Mouse (Mus musculus): ENCODE measurements around the gene Ift52.
"Not testable (repeated sequence)": the region's sequence is repeated elsewhere in the genome, so short reads cannot be mapped to it uniquely, and the experiment has no call there.

Gene Ift52

DNA sequence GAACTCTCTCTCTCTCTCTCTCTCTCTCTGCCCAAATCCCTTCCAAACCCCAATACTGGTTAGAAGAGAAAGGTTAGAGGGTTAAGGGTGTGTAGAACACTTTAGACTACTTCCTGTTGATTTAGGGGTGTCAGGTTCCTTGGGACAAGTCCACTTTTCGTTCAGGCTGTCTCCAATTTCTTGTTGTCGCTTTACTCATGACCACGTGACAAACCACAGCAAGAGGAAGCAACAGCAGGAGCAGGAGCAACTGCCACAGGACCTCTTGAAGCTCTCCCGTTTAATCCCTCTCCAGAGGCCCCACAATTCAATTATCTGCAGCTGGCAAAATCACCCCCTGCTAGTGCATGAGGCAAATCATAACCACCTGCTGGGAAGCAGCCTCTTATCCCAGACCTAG lies 15.5 kb downstream of the Ift52 start:
- DNase-seq = no peak

DNA sequence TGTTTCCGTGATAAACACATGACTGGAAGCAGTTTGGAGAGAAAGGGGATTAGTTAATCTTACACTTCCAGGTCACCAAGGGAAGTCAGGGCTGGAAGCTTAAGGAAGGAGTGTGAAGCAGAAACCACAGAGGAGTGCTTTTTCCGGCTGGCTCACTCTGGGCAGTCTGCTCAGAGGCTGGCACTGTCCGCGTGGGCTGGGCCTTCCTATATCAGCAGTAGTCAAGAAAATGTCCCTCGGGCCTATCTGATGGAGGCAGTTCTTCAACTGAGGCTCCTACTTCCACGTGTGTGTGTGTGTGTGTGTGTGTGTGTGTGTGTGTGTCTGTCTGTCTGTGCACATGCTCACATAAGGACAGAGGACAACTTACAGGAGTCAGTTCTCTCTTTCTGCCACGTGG lies 22.8 kb downstream of the Ift52 start:
- no peak for DNase-seq

DNA sequence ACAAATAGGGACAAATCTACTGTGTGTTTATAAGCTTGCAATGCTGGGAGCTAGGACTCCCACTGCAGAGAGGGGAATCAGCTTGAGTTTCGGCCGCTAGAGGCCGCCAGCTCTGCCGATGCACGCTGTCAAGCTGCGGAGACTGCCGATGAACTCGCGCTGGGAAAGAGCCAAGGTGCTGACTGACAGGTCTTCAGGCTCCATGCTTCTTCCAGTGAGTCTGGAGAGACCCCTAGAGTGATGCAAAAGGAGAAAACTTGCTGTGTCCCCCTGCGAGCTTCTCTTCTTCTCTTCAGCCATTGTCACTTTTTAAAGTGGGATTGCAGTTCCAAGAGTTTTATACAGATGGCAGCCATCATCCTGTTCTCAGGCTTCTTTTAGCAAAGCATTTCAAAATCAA lies 31.0 kb downstream of the Ift52 start:
- DNase-seq = peak; percentile 38

DNA sequence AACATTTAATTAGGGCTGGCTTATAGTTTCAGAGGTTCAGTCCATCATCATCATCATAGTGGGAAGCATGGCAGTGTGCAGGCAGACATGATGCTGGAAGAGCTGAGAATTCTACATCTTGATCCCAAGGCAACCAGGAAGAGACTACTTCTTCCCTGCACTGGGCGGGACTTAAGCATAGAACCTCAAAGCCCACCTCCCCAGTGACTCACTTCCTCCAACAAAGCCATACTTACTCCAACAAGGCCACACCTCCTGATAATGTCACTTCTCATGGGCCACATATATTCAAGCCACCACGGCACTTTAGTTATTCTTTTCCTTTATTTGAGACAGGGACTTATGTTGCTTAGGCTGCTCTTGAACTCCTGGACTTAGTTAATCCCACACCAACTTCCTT lies 32.0 kb downstream of the Ift52 start:
- DNase-seq = no peak

DNA sequence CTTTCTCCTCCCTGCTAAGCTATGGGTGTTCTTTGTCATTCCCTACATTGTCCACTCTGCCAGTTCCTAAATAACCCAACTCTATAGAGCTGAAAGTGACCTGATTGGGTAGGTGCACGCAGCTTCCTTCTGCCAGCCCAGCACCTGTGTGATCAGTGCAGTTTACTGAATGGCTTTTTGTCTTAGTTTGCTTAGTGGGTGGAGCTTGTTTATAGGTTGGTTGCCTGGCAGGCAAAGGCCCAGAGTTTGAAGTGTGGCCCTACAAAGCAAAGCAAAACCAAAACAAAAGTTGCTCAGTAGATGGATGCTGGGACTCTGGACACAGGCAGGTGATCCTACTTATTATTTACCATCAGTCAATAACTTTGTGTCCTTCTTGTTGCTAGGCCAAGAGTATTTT lies 34.5 kb downstream of the Ift52 start:
- no peak for DNase-seq

DNA sequence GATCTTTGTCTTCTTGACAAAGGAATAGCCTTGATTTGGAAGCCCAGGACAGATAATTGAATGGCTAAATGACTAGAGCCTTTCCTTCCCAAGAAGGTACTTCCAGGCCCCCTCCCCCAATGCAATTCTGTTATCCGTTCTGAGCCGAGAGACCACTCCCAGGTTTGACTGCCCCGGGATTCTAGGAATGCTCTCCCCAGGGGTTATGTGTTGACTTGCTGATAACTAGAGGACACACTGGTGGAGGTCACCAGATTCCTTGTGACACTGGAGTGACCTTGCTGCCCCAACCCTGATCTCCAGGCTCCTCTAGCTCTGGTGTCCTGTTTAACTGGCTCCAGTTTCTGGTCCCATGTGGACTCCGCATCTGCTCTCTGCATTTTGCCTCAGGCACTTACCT lies 34.9 kb downstream of the Ift52 start:
- no peak for DNase-seq

DNA sequence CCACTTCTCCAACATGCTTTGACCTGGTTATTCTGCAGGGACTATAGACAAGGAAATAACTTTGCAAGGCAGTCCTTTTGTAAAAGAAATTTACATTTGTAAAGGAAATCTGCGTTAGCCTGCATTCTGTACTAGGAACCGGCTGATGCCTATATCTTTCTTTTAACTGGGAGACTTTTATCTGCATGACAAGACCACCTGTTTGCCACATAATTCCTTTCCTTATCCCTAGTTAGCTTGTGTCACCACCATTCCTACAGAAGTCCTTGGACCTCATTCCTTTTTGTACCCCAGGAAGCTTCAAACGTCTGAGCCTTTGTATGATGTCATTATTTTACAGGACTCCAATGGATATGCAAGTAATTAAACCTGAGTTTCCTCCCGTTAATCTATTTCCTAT lies 35.7 kb downstream of the Ift52 start:
- DNase-seq = no peak

DNA sequence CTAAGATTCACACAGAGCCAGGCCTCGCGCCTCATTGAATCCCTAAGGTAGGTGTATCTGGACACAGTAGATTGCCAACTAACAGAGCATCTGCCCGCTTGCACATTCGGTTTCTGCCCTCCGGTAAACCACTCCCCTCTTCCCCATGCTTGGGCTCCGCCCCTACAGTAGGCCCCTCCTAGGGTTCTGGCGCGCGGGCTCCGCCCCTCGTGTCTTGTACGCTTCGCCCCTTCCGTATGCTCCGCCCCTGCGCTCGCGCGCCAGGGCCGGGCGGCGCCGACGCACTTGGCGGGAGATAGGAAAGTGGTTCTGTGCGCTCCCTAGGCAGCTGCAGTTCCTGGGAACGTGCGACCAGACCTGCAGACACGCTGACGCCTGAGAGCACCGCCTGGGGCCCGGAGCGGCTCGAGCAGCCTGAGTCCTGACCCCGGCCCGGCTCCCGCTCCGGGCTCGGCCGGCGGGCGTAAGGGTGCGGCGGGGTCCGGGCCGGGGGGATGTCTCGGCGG lies 37.2 kb downstream of the Ift52 start, which contains the start of gene Mybl2:
Gene Mybl2 (plus strand): TSS at position 353 of the 506 bp plus-strand sequence.
- DNase-seq = peak; percentile 42

DNA sequence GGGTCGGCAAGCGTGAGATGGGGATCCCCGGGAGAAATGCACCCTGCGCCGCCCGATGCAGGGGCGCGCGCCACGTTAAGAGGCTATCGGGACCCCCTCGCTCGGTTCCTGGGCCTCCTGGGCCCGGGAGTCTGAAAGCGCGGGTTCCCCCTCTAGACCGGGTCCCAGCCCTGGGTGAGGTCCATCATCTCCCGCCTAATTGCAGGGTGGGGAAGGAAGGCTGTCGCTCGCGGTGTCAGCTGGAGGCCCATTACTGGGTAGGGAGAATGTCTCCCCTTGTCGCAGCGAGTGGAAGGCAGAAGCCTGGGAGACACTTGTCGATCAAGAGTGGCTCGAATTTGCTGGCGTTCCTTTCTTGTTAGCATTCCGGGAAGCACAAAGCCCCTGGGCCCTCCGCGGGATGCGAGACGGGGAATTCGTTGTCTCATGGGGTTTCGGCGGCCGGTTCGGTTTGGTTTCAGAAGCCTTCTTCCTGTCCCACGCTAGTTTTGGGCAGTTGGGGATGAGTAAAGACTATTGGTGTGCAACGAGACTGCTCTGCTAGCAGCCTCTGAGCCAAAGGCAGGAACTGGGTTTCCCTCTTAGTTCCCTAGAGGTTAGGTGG lies 37.8 kb downstream of the Ift52 start:
- DNase-seq = no peak

DNA sequence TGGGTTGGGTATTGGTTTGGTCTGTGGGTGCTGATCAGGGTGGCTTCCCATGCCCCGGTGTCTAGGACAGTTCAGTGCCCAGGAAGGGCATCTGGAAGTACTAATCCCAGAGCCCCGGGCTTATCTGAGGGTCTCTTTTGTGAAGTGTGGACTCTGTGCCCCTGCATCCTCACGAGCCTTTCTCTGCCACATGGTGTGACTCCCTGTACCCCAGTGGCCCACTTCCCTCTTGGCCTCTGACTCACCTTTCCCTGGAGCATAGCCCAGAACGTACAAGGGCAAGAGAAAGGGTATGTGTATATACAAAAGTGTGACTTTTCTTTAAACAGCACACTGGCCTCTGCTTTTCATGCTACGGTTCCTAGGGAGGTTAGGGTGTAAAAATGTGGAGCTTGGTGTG lies 38.6 kb downstream of the Ift52 start:
- no peak for DNase-seq

DNA sequence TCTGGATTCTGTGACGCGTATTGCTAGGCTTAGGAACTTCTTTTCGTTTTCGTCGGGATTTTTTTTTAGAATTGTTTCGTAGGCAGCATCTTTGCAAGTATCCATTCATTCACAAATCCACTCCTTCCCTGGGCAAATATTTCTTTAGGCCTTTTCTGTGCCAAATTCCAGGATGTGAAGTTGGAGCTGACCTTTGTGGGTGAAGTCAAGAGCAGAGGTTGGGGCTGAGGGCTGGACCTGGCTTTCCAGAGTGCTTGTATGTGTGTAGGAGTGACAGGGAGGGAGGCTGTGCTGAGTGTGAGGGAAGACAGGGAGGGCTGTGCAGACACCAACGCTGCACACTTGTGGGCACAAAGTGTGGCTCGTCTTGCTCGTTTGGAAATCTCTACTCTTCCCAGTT lies 39.4 kb downstream of the Ift52 start:
- DNase-seq = no peak

DNA sequence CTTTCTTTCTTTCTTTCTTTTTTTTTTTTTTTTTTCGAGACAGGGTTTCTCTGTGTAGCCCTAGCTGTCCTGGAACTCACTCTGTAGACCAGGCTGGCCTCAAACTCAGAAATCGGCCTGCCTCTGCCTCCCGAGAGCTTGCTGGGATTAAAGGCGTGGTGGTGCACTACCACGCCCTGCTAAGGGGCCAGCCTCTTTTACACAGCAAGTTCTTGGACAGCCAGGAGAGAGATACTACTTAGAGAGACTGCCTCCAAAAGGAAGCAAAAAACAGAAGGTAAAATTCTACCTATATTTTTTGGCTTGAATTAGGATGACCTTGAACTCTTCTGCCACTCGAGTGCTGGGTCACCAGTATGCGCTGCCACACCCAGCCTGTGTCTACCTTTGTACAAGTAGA lies 41.8 kb downstream of the Ift52 start:
- DNase-seq = not testable (repeated sequence)

DNA sequence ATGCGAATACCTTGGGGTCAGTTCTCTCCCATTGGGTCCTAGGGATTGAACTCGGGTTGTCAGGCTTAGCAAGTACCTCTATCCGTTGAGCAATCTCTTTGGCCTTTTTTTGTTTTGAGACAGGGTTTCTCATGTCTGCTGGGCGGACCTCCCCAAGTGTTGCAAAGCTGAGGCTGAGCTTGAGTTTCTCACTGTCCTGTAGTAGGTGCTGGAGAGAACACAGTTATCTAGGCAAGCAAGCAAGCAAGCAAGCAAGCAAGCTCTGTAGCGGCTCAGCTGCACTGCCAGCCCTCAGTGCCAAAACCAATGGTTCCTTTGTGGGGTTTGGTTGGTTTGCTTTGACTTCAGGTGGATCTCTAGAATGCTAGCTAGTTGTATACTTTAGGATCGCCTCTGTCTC lies 43.5 kb downstream of the Ift52 start:
- no peak for DNase-seq

DNA sequence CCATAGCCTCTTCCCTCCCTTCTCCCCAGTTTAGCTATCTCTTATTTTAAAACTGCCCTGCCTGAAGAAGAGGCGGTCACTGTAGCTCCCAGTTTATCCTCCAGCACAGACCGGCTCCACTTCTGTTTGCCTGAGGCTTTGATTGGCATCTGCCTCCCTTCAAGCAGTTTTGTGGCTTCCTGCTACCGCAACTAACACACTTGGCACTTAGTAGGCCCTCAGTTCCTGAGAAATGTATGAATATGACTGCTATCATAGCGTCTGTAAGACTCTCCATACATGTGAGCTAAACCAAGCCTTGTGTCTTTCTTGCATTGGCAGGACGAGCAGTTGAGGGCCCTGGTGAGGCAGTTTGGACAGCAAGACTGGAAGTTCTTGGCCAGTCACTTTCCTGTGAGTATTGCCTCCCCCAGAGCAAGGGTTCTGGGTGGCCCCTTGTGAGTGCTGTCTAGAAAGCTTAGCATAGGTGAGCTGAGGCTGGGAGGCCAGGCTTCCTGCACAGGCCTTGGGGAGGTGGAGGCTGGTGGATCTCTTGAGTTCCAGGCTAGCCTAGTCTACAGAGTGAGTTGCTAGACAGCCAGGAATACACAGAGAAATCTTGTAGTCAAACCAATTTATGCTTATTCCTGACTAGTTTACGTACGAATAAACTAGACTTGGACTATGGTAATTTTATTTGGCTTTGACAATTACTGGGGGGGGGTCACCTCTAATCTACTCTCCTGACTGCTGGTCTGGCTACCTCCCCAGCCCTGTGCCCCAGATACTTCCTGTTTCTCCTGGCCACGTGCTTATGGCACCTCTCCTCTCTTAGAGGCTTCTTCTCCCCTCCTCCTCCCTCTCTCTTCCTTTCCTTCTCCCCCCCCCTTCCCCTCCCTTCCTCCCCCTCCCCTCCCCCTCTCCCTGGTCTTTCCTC lies 44.3 kb downstream of the Ift52 start:
- DNase-seq = no peak

DNA sequence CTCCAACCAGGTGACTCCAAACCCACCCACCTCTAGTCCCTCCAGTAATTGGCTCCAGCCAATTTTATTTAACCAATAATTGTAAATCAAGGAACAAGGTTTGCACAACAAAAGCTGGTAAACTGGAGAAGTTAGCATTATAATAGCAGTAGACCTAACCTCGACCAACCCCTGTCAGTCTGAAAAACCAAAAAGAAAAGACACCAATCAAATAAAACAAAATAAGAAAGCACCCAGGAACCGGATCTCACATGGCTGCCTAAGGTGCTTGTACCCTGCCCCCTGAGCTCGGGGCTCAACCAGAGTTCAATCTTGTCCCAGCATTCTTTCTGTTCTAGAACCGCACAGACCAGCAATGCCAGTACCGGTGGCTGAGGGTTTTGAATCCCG lies 45.0 kb downstream of the Ift52 start:
- no peak for DNase-seq

DNA sequence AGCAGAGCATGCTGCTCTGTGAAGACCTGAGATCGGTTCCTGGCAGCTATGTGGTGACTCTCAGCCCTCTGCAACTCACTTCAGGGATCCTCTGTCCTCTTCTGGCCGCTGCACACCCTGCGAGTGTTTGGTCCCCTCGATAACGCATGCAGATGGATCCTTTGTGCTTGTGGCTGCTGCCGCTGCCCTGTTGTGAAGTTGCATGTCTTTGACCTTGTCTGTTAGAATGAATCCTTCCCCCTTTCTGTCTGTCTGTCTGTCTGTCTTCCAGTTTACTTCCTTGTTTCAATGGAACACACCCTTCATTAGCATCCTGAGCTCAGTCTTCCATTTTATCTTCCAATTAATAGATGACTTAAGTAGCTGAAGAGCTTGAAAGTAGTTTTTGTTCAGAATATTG lies 49.2 kb downstream of the Ift52 start:
- DNase-seq = no peak

DNA sequence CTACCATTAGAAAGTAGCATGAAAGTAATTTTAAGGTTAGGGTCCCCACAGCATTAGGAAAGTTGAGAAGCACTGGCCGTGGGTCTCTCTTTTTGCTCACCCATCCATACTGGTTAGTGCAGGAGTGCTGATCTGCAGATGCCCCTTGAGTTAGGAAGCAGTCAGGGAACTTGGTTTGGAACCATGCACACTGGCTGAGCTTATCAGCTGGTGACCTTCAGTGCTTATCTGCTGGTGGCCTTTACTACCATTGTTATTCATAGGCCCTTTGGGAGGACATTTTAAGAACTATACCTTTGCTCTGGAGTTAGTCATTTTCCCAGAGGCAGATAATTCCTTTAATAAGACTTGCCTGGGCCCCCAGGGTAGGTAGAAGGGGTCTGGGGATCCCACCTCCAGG lies 50.1 kb downstream of the Ift52 start:
- DNase-seq = no peak

DNA sequence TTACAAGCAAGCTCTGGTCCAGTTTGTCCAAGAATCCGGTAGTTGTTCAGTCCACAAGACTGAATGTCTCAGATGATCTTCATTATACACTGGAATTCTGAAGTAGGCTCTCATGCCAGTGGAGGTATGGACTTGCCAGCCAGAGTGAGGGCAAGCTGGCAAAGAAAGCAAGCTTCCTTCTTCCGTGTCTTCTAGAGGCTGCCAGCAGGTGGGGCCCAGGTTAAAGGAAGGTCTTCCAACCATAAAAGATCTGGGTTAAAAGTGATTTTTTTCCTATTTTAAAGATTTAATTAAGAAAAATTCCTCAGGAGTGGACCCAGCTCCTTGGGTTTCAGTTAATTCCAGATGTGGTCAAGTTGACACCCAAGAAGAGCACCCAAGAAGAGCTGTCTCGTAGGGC lies 53.1 kb downstream of the Ift52 start:
- no peak for DNase-seq

DNA sequence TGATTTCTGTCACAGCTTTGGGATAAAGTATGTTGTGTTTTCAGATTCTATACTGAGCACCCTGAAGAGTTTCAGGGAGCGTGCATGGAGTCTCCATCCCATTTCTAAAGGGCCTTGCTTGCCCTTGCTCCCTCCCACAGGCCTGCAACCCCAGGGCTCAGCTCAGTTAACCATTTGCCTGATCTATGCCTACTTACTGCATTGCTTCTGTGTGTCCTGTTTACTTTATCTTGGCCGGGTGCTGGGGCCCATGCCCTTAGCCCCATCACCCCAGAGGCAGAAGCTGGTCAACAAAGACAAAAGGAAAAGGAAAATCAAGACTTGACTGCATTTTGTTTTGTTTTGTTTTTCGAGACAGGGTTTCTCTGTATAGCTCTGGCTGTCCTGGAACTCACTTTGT lies 54.4 kb downstream of the Ift52 start:
- no peak for DNase-seq

DNA sequence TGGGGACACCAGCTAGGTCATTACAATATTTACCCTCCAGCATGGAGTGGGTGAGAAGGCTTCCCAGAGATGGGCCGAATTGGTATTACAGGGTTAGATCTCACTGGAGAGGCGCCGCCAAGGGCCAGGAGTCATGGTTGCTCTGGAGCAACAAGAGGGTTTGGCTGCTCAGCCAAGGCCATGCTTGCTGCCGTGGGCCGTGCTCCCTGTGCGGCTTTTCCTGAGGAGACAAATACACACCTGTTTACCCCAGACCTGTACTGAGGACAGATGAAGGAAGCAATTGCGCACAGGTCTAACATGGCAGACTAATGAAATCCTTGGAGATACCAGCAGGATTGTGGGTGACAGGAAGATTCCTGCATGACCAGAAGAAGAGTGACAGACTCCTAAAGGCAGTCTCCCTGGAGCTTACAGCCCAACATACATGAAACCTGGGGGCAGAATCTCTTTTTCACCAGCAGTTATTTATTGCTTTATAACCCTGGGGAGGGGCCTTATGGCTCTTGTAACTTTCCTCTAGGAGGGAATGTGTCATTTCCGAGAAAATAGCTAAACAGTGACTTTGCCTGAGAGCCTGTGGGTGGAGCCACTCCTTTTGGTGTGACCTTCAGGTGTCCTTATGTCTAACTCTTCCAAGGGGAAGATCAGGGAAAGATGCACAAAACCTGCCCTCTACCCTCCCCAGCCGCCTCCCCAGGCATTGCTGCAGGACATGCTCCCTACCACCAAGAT lies 56.0 kb downstream of the Ift52 start:
- no peak for DNase-seq

DNA sequence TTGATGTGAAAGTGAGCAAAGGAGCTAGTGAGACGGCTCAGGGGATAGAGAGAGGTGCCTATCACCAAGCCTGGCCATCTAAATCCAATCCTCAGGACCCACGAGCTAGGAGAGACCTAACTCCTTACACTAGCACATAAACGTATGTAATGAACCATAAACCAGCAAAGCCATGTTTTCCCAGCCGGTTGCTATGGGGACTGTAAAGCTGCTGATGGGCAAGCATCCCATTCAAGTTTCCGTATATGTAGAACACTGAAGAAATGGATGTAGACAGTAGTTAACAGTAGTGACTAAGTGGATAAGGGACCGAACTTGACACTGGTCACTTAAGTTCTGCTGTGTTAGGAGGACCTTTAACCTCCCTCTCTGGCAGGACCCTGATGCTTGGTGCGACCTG lies 56.9 kb downstream of the Ift52 start:
- DNase-seq = no peak

DNA sequence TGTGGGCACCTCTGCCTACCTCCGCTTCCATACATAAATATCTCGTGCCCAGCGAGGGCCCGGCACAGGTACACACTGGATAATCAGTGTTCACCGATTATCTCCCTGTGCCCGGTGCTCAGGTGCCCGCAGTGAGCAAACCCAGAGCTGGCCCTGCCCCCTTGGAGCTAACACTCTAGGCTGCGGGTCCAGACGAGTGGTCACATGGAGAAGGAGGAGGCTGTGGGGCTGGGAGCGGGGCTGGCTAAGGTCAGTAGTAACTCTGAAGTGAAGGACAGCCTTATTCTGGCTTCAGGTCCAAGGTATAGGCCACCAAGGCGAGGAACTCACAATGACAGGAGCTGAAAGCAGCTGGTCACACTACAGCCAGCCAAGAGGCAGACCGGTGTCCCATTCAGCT lies 57.7 kb downstream of the Ift52 start:
- DNase-seq = no peak

DNA sequence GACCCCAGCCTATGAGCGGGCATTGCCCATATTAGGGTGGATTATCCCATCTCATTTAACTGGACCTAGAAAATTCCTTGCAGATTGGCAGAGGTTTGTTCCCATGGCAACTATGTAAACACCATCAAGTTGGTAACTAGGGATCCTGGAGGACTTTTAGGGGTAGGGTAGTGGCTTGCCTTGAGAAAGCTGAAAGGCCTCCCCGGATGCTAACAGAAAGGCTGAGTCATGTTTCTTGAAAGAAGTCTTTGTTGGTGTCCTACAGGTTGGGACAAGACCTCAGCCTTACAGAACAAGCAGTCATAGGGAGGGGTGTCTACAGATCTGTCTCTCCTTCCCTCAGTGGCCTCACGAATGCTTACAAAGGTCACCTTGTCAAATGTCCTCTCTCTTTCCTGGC lies 58.1 kb downstream of the Ift52 start:
- no peak for DNase-seq

DNA sequence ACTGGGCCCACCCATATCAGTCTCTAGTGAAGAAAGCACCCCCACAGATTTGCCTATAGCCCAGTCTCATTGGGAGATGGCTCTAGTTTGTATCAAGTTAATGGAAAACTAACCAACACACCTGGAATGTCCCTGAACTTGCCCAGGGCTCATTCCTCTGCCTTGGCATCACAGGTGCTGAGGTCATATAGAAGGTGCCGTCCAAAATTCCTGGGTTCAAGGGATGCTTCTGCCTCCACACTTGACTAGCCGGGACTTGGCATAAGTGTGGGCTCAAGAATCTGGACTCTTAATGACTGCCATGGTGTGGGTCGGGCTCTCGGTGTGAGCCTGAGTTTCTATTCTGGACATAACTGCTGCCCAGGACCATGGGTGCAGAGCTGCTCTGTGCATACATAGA lies 61.9 kb downstream of the Ift52 start:
- DNase-seq = no peak
